Mouse (Mus musculus) kidney, adult 9 months (tissue): ENCODE data around the gene Celf6.

ENCODE experiments used
- DNase-seq: peaks from one replicate; pipeline ENCODE4 v3.0.0; 2022

Celf6 gene

GRCm38 (mm10) chr9:59577844-59578504, at the start of gene Celf6:
Gene Celf6 (plus strand): TSS chr9:59577917.
- DNase-seq, result peak; percentile 50

GRCm38 (mm10) chr9:59528274-59528673, 49.4 kb upstream of the Celf6 start:
- no peak for DNase-seq

GRCm38 (mm10) chr9:59531645-59532044, 46.1 kb upstream of the Celf6 start:
- no peak for DNase-seq

GRCm38 (mm10) chr9:59533422-59533821, 44.3 kb upstream of the Celf6 start:
- no peak for DNase-seq

- no peak for DNase-seq
These were observed 43.8 kb upstream of the Celf6 start for GRCm38 (mm10) chr9:59533889-59534288.

- no peak for DNase-seq
These were observed 40.1 kb upstream of the Celf6 start for GRCm38 (mm10) chr9:59537651-59538050.

- DNase-seq, result peak; percentile 68
These were observed 38.1 kb upstream of the Celf6 start, which contains the start of the genes Hexa and Tmem202 for GRCm38 (mm10) chr9:59539441-59540137. Gene Hexa (plus strand): TSS chr9:59539540. Gene Tmem202 (minus strand): TSS chr9:59539847.

- no peak for DNase-seq
These were observed 36.1 kb upstream of the Celf6 start for GRCm38 (mm10) chr9:59541617-59542016.

GRCm38 (mm10) chr9:59542766-59543324, 34.9 kb upstream of the Celf6 start:
- DNase-seq, result no peak

- no peak for DNase-seq
These were observed 33.0 kb upstream of the Celf6 start for GRCm38 (mm10) chr9:59544739-59545138.

GRCm38 (mm10) chr9:59547869-59548268, 29.8 kb upstream of the Celf6 start:
- DNase-seq, result peak; percentile 21

GRCm38 (mm10) chr9:59548961-59549487, 28.7 kb upstream of the Celf6 start:
- DNase-seq, result no peak

GRCm38 (mm10) chr9:59550077-59550476, 27.6 kb upstream of the Celf6 start:
- DNase-seq, result no peak

- no peak for DNase-seq
These were observed 26.7 kb upstream of the Celf6 start for GRCm38 (mm10) chr9:59551017-59551416.

GRCm38 (mm10) chr9:59551620-59552031, 26.1 kb upstream of the Celf6 start:
- peak; percentile 39 for DNase-seq

- no peak for DNase-seq
These were observed 25.1 kb upstream of the Celf6 start for GRCm38 (mm10) chr9:59552610-59553009.

- no peak for DNase-seq
These were observed 24.0 kb upstream of the Celf6 start for GRCm38 (mm10) chr9:59553719-59554118.

- DNase-seq, result peak; percentile 79
These were observed 12.1 kb upstream of the Celf6 start for GRCm38 (mm10) chr9:59565600-59565999.

- DNase-seq, result peak; percentile 69
These were observed 10.6 kb upstream of the Celf6 start for GRCm38 (mm10) chr9:59567111-59567510.

GRCm38 (mm10) chr9:59571852-59572251, 5.9 kb upstream of the Celf6 start:
- no peak for DNase-seq

GRCm38 (mm10) chr9:59577401-59577800, 316 bp upstream of the Celf6 start:
- DNase-seq, result no peak

GRCm38 (mm10) chr9:59578505-59578867, 769 bp downstream of the Celf6 start:
- DNase-seq, result no peak

GRCm38 (mm10) chr9:59584871-59585308, 7.2 kb downstream of the Celf6 start:
- peak; percentile 71 for DNase-seq

GRCm38 (mm10) chr9:59588252-59588651, 10.5 kb downstream of the Celf6 start:
- no peak for DNase-seq
